Mouse (Mus musculus) G1E-ER4 (cell line): ENCODE results near the gene Eif3k. TPM values are rescaled to one million over a fixed set of nuclear protein-coding genes. Genes with fewer than 3 reads are reported as not detected.
A peak's percentile ranks its signal among the peaks of the same experiment; 100 is the strongest.

ENCODE experiments used
- GATA1 ChIP-seq: IDR thresholded peaks from one replicate; pipeline ENCODE4 v1.8.0; 2012; ENCODE audit warnings: low read length, inconsistent platforms
- polyA plus RNA-seq: library from polyadenylated mRNA; stranded (reverse); fragments of >175 nt; gene quantifications from 2 replicates; pipeline ENCODE4 v1.2.3, GENCODE M21; 2012

Gene Eif3k
- polyA plus RNA-seq, 1 experiment = 100 TPM

- no peak for TF ChIP-seq GATA1
These were observed 11.8 kb downstream of the Eif3k start for GRCm38 (mm10) chr7:28969672-28970394.

GRCm38 (mm10) chr7:28969271-28969670 is 12.4 kb downstream of the Eif3k start:
- TF ChIP-seq GATA1 = no peak

DNA sequence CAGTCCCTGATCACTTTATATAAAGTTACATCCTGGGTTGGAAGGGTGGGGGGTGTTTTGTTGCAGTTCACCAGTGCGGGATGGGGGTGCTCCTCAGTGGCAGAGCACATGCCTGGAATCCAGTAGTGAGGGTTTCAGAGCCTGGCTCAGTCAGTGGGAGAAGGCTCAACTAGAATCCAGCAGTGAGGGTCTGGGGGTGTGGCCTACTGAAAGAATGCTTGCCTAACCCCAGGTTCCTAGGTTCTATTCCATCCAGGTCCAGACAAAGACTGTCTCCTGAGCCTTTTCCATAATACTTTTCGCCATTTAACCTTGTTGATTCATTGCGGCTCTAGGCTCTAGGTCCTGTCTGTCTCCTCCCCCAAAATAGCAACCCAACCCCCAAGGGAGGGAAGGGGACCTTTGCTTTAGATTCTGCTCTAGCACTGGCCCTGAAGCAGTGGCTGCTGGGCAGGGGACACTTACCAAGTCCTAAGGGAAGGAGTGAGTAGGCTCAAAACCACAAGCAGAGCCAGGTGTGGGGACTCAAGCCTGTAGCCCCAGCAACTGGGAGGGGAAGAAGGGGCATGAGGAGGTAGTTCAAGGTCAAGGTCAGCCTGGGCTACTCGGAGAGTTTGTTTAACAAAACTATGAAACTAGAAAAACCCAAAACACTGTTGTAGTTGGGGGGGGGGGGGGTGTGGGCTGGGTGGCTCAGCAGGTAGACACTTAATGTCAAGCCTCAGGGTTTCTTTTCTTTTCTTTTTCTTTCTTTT is 14.7 kb downstream of the Eif3k start:
- no peak for TF ChIP-seq GATA1

- no peak for TF ChIP-seq GATA1
These were observed 15.5 kb downstream of the Eif3k start for GRCm38 (mm10) chr7:28966181-28966580.

- TF ChIP-seq GATA1 = no peak
These were observed 16.3 kb downstream of the Eif3k start for GRCm38 (mm10) chr7:28965346-28965840.

- TF ChIP-seq GATA1 = no peak
These were observed 18.2 kb downstream of the Eif3k start for GRCm38 (mm10) chr7:28963399-28963923.

DNA sequence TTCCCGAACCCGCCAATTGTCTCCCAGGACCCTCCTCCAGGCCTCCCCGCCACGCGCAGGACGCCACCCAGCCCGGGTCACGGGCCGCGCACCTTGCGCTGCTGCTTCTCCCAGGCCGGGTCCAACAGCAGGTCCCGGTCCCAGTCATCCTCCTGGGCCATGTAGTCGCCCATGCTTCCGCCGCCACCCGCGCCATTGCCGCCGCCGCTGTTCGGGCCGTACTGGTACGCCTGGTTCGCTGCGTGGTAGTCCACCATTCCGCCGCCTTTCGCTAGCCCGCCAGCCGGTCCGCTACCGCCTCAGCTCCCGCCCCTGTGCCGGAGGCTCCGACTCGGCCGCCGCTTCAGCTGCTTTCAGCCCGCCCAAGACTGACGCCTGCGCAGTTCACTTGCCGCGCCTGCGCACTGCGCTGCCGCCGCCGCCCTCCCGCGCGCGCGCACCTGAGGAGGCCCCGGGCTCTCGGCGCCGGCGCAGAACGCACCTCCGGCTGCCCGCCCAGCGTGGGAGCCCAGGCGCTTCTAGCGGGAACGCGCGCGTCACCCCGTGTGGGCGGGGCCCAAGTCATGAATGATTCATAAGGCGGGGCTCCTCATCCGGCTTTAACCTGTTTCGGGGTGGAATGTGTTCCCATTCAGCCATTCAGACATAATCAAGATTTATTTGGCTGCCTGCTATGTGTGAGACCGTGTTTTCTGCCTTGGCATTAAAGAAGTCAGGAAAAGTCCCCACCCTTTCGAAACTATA is 19.6 kb downstream of the Eif3k start, which contains the start of gene Actn4:
Gene Actn4 (minus strand): TSS at position 414 of the 744 bp plus-strand sequence.
- TF ChIP-seq GATA1 = no peak

DNA sequence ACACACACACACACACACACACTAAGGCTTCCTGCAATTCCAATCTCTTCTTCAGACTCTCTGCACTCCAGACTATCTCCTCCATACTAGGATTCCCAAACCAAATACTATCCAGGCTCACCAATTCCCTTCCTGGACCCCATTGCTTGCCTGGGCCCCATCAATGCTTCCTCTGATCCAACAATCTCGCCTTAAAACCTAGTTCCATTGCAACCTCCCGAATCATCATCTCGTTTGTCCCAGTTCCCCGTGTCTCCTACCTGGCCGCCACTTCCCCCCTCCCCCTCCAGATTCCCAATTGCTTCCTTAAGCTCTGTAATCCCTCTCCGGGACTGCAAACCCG is 20.1 kb downstream of the Eif3k start:
- TF ChIP-seq GATA1 = no peak

DNA sequence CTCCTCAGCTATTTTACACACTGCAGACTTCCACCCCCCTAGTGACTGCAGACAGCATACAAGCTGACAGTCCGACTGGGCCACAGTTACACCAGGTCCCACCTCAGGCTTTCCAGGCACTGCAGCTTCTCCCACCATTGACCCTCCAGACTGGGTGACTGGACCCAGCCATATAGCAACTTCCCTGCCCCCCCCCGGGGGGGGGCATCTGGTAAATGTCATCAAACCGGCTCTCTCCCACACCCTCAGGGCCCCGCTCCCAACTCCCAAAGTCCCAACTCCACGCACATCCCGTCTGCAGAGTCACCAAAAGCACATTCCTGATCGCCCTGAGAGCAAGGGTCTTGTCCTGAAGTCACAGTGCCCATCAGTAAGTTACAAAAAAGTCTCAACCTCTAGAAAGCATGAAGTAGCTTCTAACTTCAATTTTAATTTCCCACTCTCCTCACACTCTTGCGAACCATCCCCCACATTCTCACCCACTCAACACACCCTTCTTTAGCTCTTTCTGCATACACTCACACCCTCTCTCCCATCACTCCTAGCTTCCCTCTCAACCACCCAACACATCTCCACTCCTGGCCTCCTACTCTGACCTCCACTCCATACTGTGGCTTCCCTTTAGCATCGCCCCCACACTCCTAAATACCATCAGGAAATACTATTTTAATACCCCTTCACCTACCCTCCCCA is 21.2 kb downstream of the Eif3k start:
- no peak for TF ChIP-seq GATA1

DNA sequence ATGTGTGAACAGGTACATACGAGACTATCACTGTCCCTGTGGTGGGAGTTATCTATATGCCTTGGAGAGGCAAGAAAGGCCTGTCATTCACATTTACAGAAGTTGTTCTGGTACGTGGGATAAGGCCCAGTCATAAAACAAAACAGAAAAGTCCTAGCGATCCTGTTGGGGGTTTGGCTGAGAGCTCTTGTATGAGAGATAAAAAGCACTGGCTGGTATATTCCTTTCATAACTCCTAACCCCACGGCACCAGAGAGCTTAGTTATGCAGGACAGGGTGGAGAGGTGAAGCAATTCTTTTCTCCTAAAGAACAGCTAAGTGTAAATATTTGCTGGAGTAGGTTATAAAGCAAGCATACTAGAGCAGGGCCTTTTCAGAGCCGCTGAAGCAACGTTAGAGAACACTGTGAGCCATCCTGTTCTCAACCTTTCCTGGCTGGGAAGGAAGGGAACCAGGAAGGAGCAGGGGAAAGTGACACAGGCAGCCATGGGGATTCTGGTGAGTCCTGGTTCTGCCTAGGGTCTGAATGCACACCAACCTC is 22.1 kb downstream of the Eif3k start:
- TF ChIP-seq GATA1 = peak; percentile 57

DNA sequence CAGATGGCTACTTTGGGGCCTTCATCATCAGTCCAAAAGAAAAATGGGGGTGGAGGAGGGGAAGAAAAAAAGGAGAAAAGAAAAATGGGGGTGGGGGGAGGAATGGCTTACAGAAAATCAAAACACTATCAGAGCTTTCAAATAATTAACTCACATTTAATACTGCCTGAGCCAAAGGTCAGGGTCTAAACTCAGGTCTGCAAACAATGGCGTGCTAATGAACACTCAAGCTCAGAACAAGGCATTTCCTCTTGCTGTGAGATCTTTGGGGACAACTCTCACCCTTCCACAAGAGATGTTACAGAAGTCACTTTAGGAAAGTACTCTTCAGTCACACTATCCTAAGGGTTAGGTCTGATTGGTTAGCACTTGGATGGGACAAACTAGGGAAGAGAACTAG is 22.9 kb downstream of the Eif3k start:
- no peak for TF ChIP-seq GATA1

DNA sequence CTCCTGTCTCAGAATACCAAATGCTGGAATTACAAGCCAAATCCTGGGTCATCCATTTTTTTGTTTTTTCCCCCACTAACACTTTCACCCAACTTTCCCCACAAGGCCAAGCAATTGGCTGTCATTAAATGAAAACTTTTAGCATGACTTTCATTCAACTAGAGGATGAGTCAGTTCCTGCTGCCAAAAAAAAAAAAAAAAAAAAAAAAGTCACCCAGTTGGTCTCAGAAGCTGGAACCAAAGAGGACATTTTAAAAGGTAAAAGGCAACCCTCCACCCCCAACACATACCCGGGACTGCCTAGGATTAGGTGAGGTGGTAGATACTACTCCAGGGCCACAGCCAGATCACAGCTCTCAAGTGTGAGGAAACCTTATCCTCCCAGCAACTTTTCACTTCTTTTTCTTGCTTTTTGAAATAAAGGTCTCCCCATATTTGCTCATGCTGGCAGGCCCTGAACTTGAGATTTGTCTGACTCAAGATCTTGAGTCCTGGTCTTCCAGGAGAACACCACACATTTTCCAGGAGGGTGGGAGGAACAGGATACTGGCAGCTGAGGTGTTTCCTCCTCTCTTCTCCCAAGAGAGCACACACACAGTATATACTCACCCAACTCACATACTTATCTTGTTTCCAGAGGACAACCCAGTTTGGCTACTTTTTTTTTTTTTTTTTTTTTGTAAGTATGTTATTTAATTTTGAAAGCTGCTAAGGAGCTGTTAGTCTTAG is 23.5 kb downstream of the Eif3k start:
- TF ChIP-seq GATA1 = no peak

DNA sequence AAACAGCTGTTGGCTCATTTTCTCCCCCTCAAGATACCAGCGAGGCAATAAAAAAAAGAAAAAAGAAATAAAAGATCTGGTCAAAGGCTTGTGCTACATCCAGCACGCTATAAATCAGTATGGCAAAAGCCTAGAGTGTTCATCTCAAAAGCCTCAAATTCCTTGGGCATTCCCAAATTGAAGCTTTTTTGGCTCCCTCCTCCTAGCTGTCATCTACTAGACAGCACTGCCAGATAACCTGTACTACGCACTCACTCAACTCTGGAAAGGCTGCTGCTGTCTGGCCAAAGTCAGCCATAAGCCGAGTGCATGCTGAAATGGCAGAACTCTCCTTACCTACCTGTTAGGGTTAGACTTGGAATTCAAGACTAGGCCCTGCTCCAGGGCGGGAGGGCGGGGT is 24.4 kb downstream of the Eif3k start:
- TF ChIP-seq GATA1 = no peak

GRCm38 (mm10) chr7:28956270-28956669 is 25.4 kb downstream of the Eif3k start:
- TF ChIP-seq GATA1 = no peak
